Mouse (Mus musculus) CD4-positive, CD25-positive, alpha-beta regulatory T cell, adult 2 months (primary cell): ENCODE results near the gene Slc35e2.
"Not testable (repeated sequence)": the region's sequence is repeated elsewhere in the genome, so short reads cannot be mapped to it uniquely, and the experiment has no call there.

ENCODE experiments used
- DNase-seq: peaks from one replicate; pipeline ENCODE4 v3.0.0-alpha.2; 2012; ENCODE audit warnings: low read depth, low spot score

Gene Slc35e2

GRCm38 (mm10) chr4:155624338-155625291 is 23.4 kb downstream of the Slc35e2 start, which contains the start of gene Cdk11b:
Gene Cdk11b (plus strand): TSS chr4:155624854.
- DNase-seq = peak; percentile 100

DNA sequence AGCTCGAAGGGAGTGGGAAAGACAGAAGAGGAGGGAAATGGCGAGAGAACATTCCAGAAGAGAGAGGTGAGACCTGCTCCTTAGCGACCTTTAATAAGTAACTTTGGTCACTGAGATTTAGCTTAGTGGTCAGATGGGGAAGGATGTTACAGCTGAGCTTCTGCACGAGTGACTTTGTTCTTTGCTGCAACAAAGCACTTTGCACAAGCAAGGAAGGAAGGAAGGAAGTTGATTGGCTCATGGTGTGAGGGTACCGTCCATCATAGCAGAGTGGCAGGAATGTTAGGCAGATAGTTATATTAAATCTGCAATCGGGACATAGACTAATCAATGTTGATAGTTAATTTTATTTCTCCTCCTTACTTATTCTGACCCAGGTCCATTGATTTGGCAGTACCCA is 29.1 kb downstream of the Slc35e2 start:
- no peak for DNase-seq

- no peak for DNase-seq
Measured at GRCm38 (mm10) chr4:155635766-155636499, 34.7 kb downstream of the Slc35e2 start.

DNA sequence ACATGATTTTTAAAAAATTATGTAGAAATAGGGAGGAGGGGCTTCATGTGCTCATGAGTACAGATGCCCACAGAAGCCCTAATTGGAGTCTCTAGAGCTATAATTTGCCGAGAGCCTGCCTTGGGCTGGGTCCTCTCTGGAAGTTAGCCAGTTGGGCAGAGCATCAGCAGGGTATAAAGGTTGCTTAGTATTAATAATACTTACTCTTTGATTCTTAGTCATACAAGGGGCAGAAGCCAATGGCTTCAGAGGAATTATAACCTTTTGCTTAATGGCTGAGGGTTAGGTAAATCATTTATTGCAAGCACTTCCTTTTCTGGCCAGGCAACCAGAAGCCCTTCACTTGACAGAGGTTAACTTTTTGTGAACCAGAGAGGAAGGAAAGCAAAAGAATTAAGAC is 42.3 kb downstream of the Slc35e2 start:
- DNase-seq = no peak

GRCm38 (mm10) chr4:155645308-155645707 is 44.1 kb downstream of the Slc35e2 start, which contains the start of gene Gm10563:
Gene Gm10563 (minus strand): TSS chr4:155645408.
- not testable (repeated sequence) for DNase-seq

- no peak for DNase-seq
Measured at GRCm38 (mm10) chr4:155645721-155646120, 44.5 kb downstream of the Slc35e2 start.

DNA sequence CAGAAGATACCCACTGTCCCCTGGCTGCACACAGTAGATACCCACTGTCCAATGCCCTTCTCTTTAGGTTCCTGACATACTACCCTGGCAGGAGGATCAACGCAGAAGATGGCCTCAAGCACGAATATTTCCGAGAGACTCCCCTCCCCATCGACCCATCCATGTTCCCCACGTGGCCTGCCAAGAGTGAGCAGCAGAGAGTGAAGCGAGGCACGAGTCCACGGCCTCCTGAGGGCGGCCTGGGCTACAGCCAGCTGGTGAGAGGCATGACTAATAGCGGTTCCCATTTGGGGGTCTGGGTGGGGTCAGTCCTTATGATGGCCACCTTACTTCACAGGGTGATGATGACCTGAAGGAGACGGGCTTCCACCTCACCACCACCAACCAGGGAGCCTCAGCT is 48.1 kb downstream of the Slc35e2 start:
- DNase-seq = no peak

- DNase-seq = no peak
Measured at GRCm38 (mm10) chr4:155651553-155652269, 50.5 kb downstream of the Slc35e2 start.

- no peak for DNase-seq
Measured at GRCm38 (mm10) chr4:155652283-155653085, 51.3 kb downstream of the Slc35e2 start.

GRCm38 (mm10) chr4:155653086-155653450 is 51.9 kb downstream of the Slc35e2 start, which contains the start of gene Mmp23:
Gene Mmp23 (minus strand): TSS chr4:155653384.
- peak; percentile 23 for DNase-seq

- DNase-seq = peak; percentile 32
Measured at GRCm38 (mm10) chr4:155653451-155654182, 52.4 kb downstream of the Slc35e2 start.

GRCm38 (mm10) chr4:155654183-155654455 is 52.9 kb downstream of the Slc35e2 start:
- no peak for DNase-seq

- peak; percentile 76 for DNase-seq
Measured at GRCm38 (mm10) chr4:155654456-155655298, 53.5 kb downstream of the Slc35e2 start.

DNA sequence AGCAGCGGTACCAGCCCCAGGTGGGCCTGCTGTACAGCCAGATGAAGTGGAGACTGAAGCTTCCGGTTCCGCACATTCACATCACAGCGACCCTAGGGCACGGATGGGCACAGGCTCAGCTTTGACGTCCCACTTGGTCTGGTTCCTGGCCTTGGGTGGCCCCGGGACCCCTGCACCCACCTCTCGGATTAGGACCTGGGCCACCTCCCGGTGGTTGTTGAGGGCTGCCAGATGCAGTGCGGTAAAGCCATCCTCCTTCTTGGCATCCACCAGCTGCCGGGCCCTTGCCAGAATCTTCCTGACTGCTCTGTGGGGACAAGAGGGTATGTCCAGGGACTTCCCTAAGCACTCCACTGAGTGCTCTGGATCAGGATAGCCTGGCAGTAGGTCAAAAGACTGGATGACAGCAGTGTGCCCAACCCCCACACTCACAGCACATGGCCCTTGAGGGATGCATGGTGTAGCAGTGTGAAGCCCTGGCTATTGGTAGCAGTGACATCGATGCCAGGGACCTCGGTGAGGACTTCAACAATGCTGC is 55.1 kb downstream of the Slc35e2 start:
- DNase-seq = no peak

DNA sequence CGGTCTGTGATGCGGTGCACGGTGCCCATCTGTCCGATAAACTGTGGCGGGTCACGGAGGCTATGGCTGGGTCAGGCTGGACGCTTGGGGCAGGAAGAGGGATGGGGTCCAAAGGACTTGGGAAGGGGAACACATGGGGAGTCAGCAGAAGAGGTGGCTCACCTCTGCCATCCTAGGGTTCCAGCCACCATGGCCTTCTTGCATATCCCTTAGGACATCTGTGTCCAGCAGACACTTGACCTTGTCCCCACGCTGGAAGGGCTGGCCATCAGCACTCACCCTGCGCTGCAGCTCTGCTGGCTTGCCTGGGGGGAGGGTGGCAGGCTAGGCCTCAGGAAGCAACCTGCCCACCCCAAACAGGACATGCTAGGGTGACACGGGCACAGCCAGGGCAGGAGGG is 57.7 kb downstream of the Slc35e2 start:
- no peak for DNase-seq

- DNase-seq = no peak
Measured at GRCm38 (mm10) chr4:155660641-155661040, 59.4 kb downstream of the Slc35e2 start.

DNA sequence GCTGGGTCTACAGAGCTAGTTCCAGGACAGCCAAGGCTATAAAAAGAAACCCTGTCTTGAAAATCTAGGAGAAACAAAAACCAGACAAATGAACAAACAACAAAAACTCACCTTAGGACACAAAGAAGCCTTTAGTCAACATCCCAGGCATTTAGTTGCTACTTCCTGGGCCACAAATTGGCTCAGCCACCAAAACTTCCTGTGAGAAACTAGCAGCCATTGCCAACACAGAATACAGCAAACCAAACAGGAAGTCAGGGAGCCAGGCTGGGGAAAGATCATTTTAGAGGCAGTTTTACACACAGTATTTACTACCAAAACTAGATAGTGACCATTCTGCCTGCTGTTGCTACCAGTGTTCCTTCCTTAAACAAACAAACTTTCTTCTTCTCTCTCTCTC is 65.7 kb downstream of the Slc35e2 start:
- peak; percentile 41 for DNase-seq

DNA sequence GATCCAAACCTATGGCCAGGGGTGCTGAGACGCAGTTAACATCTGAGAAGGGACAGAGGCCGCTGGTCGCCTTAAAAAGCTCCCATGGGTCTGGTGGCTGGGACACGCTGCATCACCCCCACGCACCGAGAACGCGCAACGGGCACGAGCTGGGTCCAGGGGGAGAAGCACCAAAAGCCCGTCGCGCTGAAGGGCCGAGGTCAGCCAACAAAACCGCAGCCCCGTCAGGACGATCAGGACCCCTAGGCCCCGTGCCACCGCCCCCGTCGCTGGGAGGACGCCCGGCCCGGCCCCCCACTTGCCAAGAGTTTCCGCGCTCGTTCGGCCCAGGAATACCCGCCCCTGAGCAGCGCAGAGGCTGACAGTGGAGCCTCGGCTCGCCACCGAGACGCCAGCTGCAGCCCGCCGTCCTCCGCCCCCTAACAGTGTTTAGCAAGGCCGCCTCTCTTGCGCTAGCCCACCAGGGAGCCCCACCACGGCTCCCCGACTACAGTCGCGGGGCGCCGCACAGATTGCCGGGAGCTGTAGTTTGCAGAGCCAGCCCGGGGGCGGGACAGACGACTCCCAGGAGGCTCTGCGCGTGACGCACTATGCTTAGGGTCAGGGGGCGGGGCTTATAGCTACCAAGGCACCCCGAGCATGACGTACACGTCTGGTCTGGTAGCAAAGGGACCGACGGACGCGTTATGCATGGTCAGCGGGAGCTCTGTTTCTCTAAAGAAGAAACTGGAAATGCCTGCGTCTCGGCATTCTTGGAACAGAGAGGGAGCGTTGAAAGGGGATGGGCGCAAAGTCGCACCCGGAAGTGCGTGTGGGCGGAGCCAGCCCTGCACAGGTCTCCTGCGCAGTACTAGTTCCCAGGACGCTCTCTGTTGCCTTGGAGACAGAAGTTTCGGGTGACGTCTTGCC is 67.7 kb downstream of the Slc35e2 start, which contains the start of gene Mib2:
TSS of gene Mib2 (minus strand) at position 510 of the 909 bp plus-strand sequence.
- peak; percentile 98 for DNase-seq
